In the genomic region with DNA sequence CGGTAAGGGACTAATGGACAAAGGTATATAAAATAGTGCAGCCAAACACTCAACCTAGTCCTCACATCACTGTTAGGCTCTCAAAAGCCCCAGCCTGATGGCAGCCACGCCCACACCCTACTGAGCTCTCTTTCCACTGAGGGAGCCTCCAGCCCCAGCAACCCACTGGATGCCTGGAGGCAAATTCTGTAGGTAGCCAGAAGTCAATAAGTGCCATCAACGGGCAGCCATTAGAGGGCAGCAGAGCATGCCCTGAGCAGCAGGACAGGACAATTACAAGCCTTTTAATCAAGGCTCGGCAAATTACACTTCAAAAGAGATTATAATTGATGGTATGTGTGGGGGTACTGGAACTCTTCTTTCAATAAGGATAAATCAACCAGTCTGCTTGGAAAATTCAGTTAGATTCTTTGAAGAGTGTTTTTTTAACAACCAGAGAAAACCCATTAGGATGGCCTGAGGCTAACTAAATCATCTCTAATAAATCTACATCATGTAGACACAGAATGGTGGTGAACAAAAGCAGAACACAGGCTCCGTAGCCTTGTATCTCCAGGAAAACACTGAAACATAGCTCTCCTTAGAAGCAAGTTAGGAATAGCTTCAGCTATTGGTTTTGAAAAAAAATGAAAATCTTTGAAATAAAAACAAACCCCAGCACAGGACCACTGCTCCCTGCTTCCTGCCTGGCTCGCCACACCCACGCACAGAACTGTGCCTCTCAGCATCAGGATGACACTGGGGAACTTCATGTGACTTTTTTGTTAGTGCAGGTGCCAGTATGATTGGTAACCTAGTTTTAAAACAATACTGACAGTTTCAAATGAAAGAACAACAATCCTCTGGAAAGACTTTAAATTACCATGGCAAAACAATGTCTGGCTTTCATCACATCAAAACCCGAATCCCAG, we compare ENCODE assay signal across 9 mouse cellular contexts. TPM values are rescaled to one million over a fixed set of nuclear protein-coding genes. Genes with fewer than 3 reads are reported as not detected.
DNase-seq lines count a peak whose midpoint lies in the region; ATAC-seq lines count a peak whose summit lies in the region.
"Had no signal": no experiment of that assay in that cellular context is flagged by ENCODE, and none has a peak within 500 bp of the region (broad histone marks: within the 10 kb centered on the region; RNA-seq: fewer than 3 reads in every experiment).

No protein-coding gene starts in this region.

- H3K27me3 ChIP-seq in heart, embryonic 10.5 days (ENCODE audit: insufficient read depth, poor library complexity, severe bottlenecking): no peaks in the 10 kb centered on the region
- H3K27me3 ChIP-seq in kidney, embryonic 15.5 days: no peaks in the 10 kb centered on the region
- H3K27me3 ChIP-seq: heart, embryonic 15.5 days had no signal

- 35% methylated on average over 8 of the region's 8 CpGs for WGBS in heart, embryonic 10.5 days
- 16% methylated on average over 8 of the region's 8 CpGs for WGBS in kidney, embryonic 15.5 days

- no peak overlapping the region for H3K9ac ChIP-seq in kidney, embryonic 15.5 days
- H3K9ac ChIP-seq: heart, embryonic 15.5 days had no signal

- peak; percentile 44 for ATAC-seq in kidney, embryonic 15.5 days (replicated peaks; ENCODE audit: low FRiP score)

- peak; percentile 54 to 56 for DNase-seq in adrenal gland, adult 18-20 months (ENCODE audit: low spot score in 2 of 2)
- no peak for DNase-seq in adrenal gland, adult 8-10 months
- peak; percentile 10 for DNase-seq in MN1 (ENCODE audit: low spot score)
- peak; percentile 74 for DNase-seq in cerebellum, adult 9-11 months
- DNase-seq in heart, embryonic 10.5 days (ENCODE audit: low spot score): peak; percentile 77
- peak; percentile 80 for DNase-seq in mesoderm, embryonic 11.5 days (ENCODE audit: low read depth, low spot score)
- DNase-seq in thymus, postnatal 0 days (ENCODE audit: low spot score): peak; percentile 55

- H3K27ac ChIP-seq in heart, embryonic 10.5 days: no peak overlapping the region
- peak overlapping the region; percentile 65 for H3K27ac ChIP-seq in kidney, embryonic 15.5 days
- H3K27ac ChIP-seq: heart, embryonic 15.5 days had no signal

- H3K36me3 ChIP-seq in heart, embryonic 10.5 days: no peaks in the 10 kb centered on the region
- peaks cover 12% of the 10 kb centered on the region; the same call in 1 of the 2 replicates for H3K36me3 ChIP-seq in kidney, embryonic 15.5 days
- H3K36me3 ChIP-seq: heart, embryonic 15.5 days had no signal

- peaks cover 32% of the 10 kb centered on the region for H3K4me1 ChIP-seq in heart, embryonic 10.5 days
- peaks cover 55% of the 10 kb centered on the region for H3K4me1 ChIP-seq in kidney, embryonic 15.5 days

- H3K9me3 ChIP-seq in heart, embryonic 10.5 days: no peaks in the 10 kb centered on the region
- no peaks in the 10 kb centered on the region for H3K9me3 ChIP-seq in kidney, embryonic 15.5 days (replicated peaks)
- H3K9me3 ChIP-seq: heart, embryonic 15.5 days had no signal

- no peak overlapping the region for H3K4me3 ChIP-seq in heart, embryonic 10.5 days
- no peak overlapping the region for H3K4me3 ChIP-seq in kidney, embryonic 15.5 days (replicated peaks)
- H3K4me3 ChIP-seq: heart, embryonic 15.5 days had no signal

- H3K4me2 ChIP-seq in kidney, embryonic 15.5 days: no peak overlapping the region
- H3K4me2 ChIP-seq: heart, embryonic 15.5 days had no signal

RNA-seq across cellular contexts. Expression of gene Sestd1, which starts 30.4 kb away (rescaled TPM):
- 10 to 100 TPM; 12.6 to 18.9 TPM for total RNA-seq in adrenal gland, adult 18-20 months (2021)
- total RNA-seq in adrenal gland, adult 8-10 months (2022): 10 to 100 TPM; 18.8 to 23.2 (median 20.4) TPM
- polyA plus RNA-seq in heart, embryonic 10.5 days (2016; fragmentation: Nextera tagmentation; extraction: Ambion mirVana): 8.2 and 9.9 TPM in 2 replicates
- 26.6 and 31.1 TPM in 2 replicates for polyA plus RNA-seq in kidney, embryonic 15.5 days (2015; fragmentation: Nextera tagmentation; extraction: Ambion mirVana)
- 9.5 and 11.0 TPM in 2 replicates for polyA plus RNA-seq in thymus, postnatal 0 days (2015; fragmentation: Nextera tagmentation; extraction: Ambion mirVana)
